8 mouse cellular contexts compared by ENCODE assay signal in the genomic region with DNA sequence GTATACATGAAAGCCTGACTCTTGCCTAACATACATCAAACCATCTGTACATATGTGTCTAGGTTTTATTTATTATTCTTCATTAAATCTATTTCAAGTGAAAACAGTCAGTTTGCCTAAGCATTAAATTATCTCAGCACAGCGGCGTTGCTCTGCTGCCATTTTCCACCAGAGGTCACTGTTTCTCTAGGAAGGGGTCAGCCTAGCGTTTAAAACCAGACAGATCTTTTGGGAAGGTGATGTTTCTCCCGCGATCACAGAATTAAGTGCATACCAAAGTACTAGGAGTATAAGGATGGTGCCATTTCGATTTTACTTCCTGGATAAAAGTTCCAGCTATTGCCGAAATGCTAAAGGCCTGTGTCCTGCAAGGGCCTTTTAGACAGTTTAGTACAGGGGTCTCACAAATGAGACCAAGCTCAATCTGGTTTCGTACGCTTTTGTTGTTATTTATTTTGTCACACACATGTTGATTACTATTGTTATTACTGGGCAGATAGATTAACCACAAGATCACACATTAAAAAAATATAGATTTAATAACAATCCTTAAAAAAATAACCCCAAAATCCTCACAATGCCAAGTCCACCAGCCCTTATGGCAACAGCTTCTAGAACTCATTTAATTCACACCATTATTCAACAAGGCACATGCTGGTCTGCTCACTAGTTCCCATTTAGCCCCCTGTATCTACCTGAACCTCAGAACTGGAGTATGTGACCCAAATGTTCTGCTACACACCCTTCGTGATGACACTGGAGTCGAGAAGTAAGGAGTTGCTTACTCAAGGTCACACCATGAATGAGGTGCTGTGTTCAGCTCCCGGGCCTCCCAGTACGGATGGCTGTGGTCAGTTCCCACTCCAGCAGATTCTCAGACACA. TPM values are rescaled to one million over a fixed set of nuclear protein-coding genes. Genes with fewer than 3 reads are reported as not detected.
DNase-seq lines count a peak whose midpoint lies in the region; ATAC-seq and TF ChIP-seq lines count a peak whose summit lies in the region.

No protein-coding gene starts in this region.

- peak; percentile 47 for ATAC-seq in Patski

- TF ChIP-seq CTCF in Patski (IDR thresholded peaks at IDR 0.05), result peak; percentile 60

- CTCF ChIA-PET in Patski (lab: Charles Lee), result interaction anchor here (0.9 kb wide), 1 partner anchor 10 kb away, joined by 4 read pairs; no protein-coding TSS in a partner anchor

- in situ Hi-C loops in Patski (cut with MboI; ENCODE audit: low pct_unique_long_range_greater_than_20kb), result loop anchor here (5.0 to 10.0 kb wide), 5 partner anchors 44 to 1674 kb away; a partner anchor contains a TSS

- DNase-seq in Patski (ENCODE audit: low read depth, low spot score), result no peak
- peak; percentile 70 for DNase-seq in cerebellum, adult 8-10 months
- peak; percentile 36 to 71 for DNase-seq in frontal cortex, postnatal 10 days (ENCODE audit: low spot score in 2 of 2)
- peak; percentile 74 for DNase-seq in induced T-regulatory cell, adult 2 months (ENCODE audit: low read depth)
- peak; percentile 78 to 86 for DNase-seq in left cerebral cortex, adult 18-20 months (ENCODE audit: low spot score in 2 of 2)
- DNase-seq in mesoderm, embryonic 11.5 days (ENCODE audit: low read depth, low spot score), result peak; percentile 77
- peak; percentile 73 for DNase-seq in right cerebral cortex, postnatal 14 days
- peak; percentile 34 to 82 for DNase-seq in urinary bladder, postnatal 4 days (ENCODE audit: low spot score in 2 of 2)

- POLR2A ChIA-PET in Patski (lab: Charles Lee), result no interaction called here

- no peaks in the 10 kb centered on the region for H3K27me3 ChIP-seq in Patski

RNA-seq across cellular contexts. Expression of a gene that starts 29.5 kb away (rescaled TPM):
- 13.3 TPM for polyA plus RNA-seq in Patski (2021)
- 10 to 100 TPM; 33.0 to 34.0 TPM for total RNA-seq in left cerebral cortex, adult 18-20 months (2021)

RNA-seq across cellular contexts. Expression of a gene that starts 43.6 kb away (rescaled TPM):
- 122 TPM for polyA plus RNA-seq in Patski (2021)
- total RNA-seq in left cerebral cortex, adult 18-20 months (2021), result 10 to 100 TPM; 53.8 to 60.5 TPM
